Mouse (Mus musculus) stomach, postnatal 0 days (tissue): Measurements from ENCODE around the gene G6pc2. TPM values are rescaled to one million over a fixed set of nuclear protein-coding genes. Genes with fewer than 3 reads are reported as not detected.

ENCODE experiments used
- ATAC-seq: fragments of 200-750 bp; cut with Nextera tagmentation; 2 replicates; pipeline ENCODE4 v1.8.0; 2017; ENCODE audit not compliant: low FRiP score, low TSS enrichment
- DNase-seq: peaks from one replicate; pipeline ENCODE4 v3.0.0-alpha.2; 2016; ENCODE audit warnings: low spot score
- H3K27ac ChIP-seq: fragments of 300-500 bp; sonication (generic); replicated peaks from 2 replicates; pipeline ENCODE4 v1.5.1; 2014; ENCODE audit warnings: mild to moderate bottlenecking, control low read depth
- H3K27me3 ChIP-seq: fragments of 300-500 bp; sonication (generic); 2 replicates; pipeline ENCODE4 v1.6.1; 2014; ENCODE audit warnings: low read length; ENCODE audit not compliant: control insufficient read depth, insufficient read depth
- H3K36me3 ChIP-seq: fragments of 300-500 bp; sonication (generic); 2 replicates; pipeline ENCODE4 v1.6.1; 2014; ENCODE audit warnings: low read length, mixed read lengths; ENCODE audit not compliant: control insufficient read depth, insufficient read depth
- H3K4me1 ChIP-seq: fragments of 300-500 bp; sonication (generic); replicated peaks from 2 replicates; pipeline ENCODE4 v1.6.1; 2014; ENCODE audit warnings: antibody characterized with exemption; ENCODE audit not compliant: control insufficient read depth, insufficient read depth
- H3K4me2 ChIP-seq: fragments of 300-500 bp; sonication (generic); replicated peaks from 2 replicates; pipeline ENCODE4 v1.6.1; 2014; ENCODE audit warnings: low read depth, mild to moderate bottlenecking, control low read depth, moderate library complexity
- H3K4me3 ChIP-seq: fragments of 300-500 bp; sonication (generic); 2 replicates; pipeline ENCODE4 v1.5.1; 2014; ENCODE audit warnings: low read depth, low read length, control low read depth
- H3K9ac ChIP-seq: fragments of 300-500 bp; sonication (generic); 2 replicates; pipeline ENCODE4 v1.6.1; 2014; ENCODE audit warnings: mild to moderate bottlenecking, low read length, control low read depth, mixed read lengths
- H3K9me3 ChIP-seq: fragments of 300-500 bp; sonication (generic); 2 replicates; pipeline ENCODE4 v1.6.1; 2016; ENCODE audit warnings: low read length; ENCODE audit not compliant: control insufficient read depth
- CTCF ChIP-seq: IDR thresholded peaks from 2 replicates; pipeline ENCODE4 v1.5.1; 2016; ENCODE audit warnings: antibody characterized with exemption, low read depth, mild to moderate bottlenecking, moderate library complexity
- EP300 ChIP-seq: optimal IDR thresholded peaks from 2 replicates; pipeline ENCODE3; 2016; ENCODE audit warnings: antibody characterized with exemption
- WGBS: fragments of 180-500 bp; shearing (Covaris S2); extraction: QIAGEN DNeasy Blood & Tissue Kit; methylation state at CpG from one replicate; pipeline ENCODE4 v1.1.7; 2014; 5-methylcytosine and 5-hydroxymethylcytosine counted together
- polyA plus RNA-seq: library from polyadenylated mRNA; unstranded; fragments of >200 nt; fragmentation: Nextera tagmentation; extraction: Ambion mirVana; gene quantifications from 2 replicates; pipeline ENCODE4 v1.2.1, GENCODE M21; 2015

G6pc2 gene
- polyA plus RNA-seq, 1 experiment from 2014 or later = not detected

- WGBS = 75% methylated on average over 3 of the region's 3 CpGs
These were observed 1.2 kb upstream of the G6pc2 start for GRCm38 (mm10) chr2:69209684-69210083.

GRCm38 (mm10) chr2:69212652-69213051, 1.8 kb downstream of the G6pc2 start:
- no peak for DNase-seq
- no peak for ATAC-seq
- WGBS = 68% methylated on average over 10 of the region's 10 CpGs
- no peak overlapping the region for H3K9ac ChIP-seq
- no peaks in the 10 kb centered on the region for H3K36me3 ChIP-seq
- H3K9me3 ChIP-seq = no peaks in the 10 kb centered on the region
- H3K4me2 ChIP-seq = no peak overlapping the region
- no peak overlapping the region for H3K4me3 ChIP-seq
- no peak for TF ChIP-seq CTCF
- no peak for TF ChIP-seq EP300
- no peak overlapping the region for H3K27ac ChIP-seq
- H3K4me1 ChIP-seq = no peaks in the 10 kb centered on the region
- H3K27me3 ChIP-seq = no peaks in the 10 kb centered on the region

More at GRCm38 (mm10) chr2:69209684-69210083, 1.2 kb upstream of the G6pc2 start:
- no peak for ATAC-seq
- H3K4me3 ChIP-seq = no peak overlapping the region
- H3K36me3 ChIP-seq = no peaks in the 10 kb centered on the region
- H3K9me3 ChIP-seq = no peaks in the 10 kb centered on the region
- no peaks in the 10 kb centered on the region for H3K27me3 ChIP-seq
- DNase-seq = no peak
- no peak overlapping the region for H3K27ac ChIP-seq
- H3K4me2 ChIP-seq = no peak overlapping the region
- no peak overlapping the region for H3K9ac ChIP-seq
- no peaks in the 10 kb centered on the region for H3K4me1 ChIP-seq
- no peak for TF ChIP-seq EP300
- no peak for TF ChIP-seq CTCF

GRCm38 (mm10) chr2:69215242-69215641, 4.4 kb downstream of the G6pc2 start:
- no peak for TF ChIP-seq EP300
- no peak for TF ChIP-seq CTCF
- no peak overlapping the region for H3K4me3 ChIP-seq
- no peak overlapping the region for H3K27ac ChIP-seq
- no peak overlapping the region for H3K9ac ChIP-seq
- 36% methylated on average over 7 of the region's 7 CpGs for WGBS
- H3K4me1 ChIP-seq = no peaks in the 10 kb centered on the region
- H3K9me3 ChIP-seq = no peaks in the 10 kb centered on the region
- no peaks in the 10 kb centered on the region for H3K36me3 ChIP-seq
- no peak for ATAC-seq
- DNase-seq = no peak
- H3K4me2 ChIP-seq = no peak overlapping the region
- H3K27me3 ChIP-seq = no peaks in the 10 kb centered on the region

GRCm38 (mm10) chr2:69221868-69222416, 11.1 kb downstream of the G6pc2 start:
- H3K4me1 ChIP-seq = no peaks in the 10 kb centered on the region
- no peak for ATAC-seq
- H3K27ac ChIP-seq = no peak overlapping the region
- no peak overlapping the region for H3K4me3 ChIP-seq
- no peak overlapping the region for H3K9ac ChIP-seq
- no peaks in the 10 kb centered on the region for H3K27me3 ChIP-seq
- 60% methylated on average over 5 of the region's 5 CpGs for WGBS
- DNase-seq = no peak
- H3K9me3 ChIP-seq = no peaks in the 10 kb centered on the region
- no peaks in the 10 kb centered on the region for H3K36me3 ChIP-seq
- TF ChIP-seq CTCF (no peak), EP300 (no peak)
- no peak overlapping the region for H3K4me2 ChIP-seq

GRCm38 (mm10) chr2:69222815-69223214, 11.9 kb downstream of the G6pc2 start:
- 79% methylated on average over 10 of the region's 10 CpGs for WGBS
- TF ChIP-seq CTCF (no peak), EP300 (no peak)
- no peak for DNase-seq

GRCm38 (mm10) chr2:69224724-69225123, 13.9 kb downstream of the G6pc2 start:
- no peak for DNase-seq
- Histone ChIP-seq H3K9ac (no peak overlapping the region), H3K27me3 (no peaks in the 10 kb centered on the region), H3K9me3 (no peaks in the 10 kb centered on the region), H3K4me2 (no peak overlapping the region), H3K36me3 (no peaks in the 10 kb centered on the region), H3K4me3 (no peak overlapping the region), H3K4me1 (no peaks in the 10 kb centered on the region), H3K27ac (no peak overlapping the region)
- TF ChIP-seq CTCF (no peak), EP300 (no peak)
- no peak for ATAC-seq
- 35% methylated on average over 2 of the region's 2 CpGs for WGBS

More at GRCm38 (mm10) chr2:69222815-69223214, 11.9 kb downstream of the G6pc2 start:
- no peaks in the 10 kb centered on the region for H3K4me1 ChIP-seq
- no peaks in the 10 kb centered on the region for H3K36me3 ChIP-seq
- H3K9ac ChIP-seq = no peak overlapping the region
- no peak overlapping the region for H3K27ac ChIP-seq
- H3K9me3 ChIP-seq = no peaks in the 10 kb centered on the region
- no peak overlapping the region for H3K4me2 ChIP-seq
- no peak for ATAC-seq
- no peak overlapping the region for H3K4me3 ChIP-seq
- no peaks in the 10 kb centered on the region for H3K27me3 ChIP-seq
